Mouse (Mus musculus) common myeloid progenitor, adult 5-6 weeks (primary cell): ENCODE measurements around the gene Asnsd1. TPM values are rescaled to one million over a fixed set of nuclear protein-coding genes. Genes with fewer than 3 reads are reported as not detected.

Experiments used
- ATAC-seq: replicated peaks from 2 replicates; pipeline ENCODE4 v1.8.0; 2016; ENCODE audit warnings: low read depth, mild to moderate bottlenecking, moderate TSS enrichment, inconsistent platforms; ENCODE audit not compliant: poor library complexity, severe bottlenecking
- total RNA-seq: library from RNA; stranded (forward); fragments of 200-1000, 187-1606 nt; gene quantifications from 2 replicates; pipeline ENCODE4 v1.2.3, GENCODE M21; 2017

Gene Asnsd1
- total RNA-seq, 1 experiment from 2014 or later, result 84.4 TPM

DNA sequence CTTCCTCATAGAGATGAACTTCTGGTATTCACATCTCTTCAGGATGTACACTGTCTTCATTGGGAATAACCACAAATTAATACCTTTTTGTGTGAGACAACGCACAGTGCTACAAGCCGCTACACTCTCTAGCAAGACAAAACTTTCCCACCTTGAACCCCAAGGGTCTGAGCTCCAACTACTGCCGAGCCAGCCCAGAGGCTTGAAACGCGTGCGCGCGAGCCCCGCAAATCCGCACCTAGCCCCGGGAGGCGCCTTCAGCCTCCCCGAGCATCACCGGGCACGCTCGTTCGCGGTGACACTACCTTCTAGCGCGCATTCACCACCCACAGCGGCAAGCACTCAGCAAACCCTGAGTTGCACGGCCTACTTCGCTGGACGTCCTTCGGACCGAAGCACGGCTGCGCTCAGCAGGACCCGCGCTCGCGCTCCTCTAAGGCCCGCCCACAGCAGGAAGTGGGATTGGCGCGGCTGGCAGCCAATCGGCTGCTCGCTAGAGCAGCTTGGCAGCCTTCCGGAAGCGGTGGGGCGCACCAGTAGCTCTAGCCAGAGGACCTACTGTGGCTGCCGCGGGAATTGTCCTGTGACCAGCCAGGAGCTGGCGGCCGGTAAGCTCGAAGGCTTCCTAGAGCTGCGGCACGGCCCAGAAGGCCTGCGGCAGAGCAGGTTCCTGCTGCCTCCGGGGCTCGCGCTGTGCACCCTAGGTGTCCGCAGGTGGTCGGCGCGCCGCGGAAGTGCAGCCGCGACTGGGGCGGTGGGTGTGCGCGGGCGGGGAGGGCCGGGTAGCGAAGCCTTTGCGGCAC is 55.8 kb downstream of the Asnsd1 start, which contains the start of the genes Pms1, Ormdl1 and Gm28778:
Gene Pms1, minus strand, starts transcription at position 438 of the 803 bp plus-strand sequence.
Gene Ormdl1, plus strand, starts transcription at position 515 of the 803 bp plus-strand sequence.
Gene Gm28778, plus strand, starts transcription at position 531 of the 803 bp plus-strand sequence.
- ATAC-seq, result peak; percentile 98

Other genes with a start within 250 kb of the Asnsd1 start
- gene 1700019A02Rik, start 165.1 kb downstream of the Asnsd1 start, total RNA-seq, result not detected in 2 replicates
- gene Pms1, start 55.7 kb downstream of the Asnsd1 start, total RNA-seq, result 20.8 and 22.7 TPM in 2 replicates
- gene Ormdl1, start 55.7 kb downstream of the Asnsd1 start, total RNA-seq, result 30.7 and 33.5 TPM in 2 replicates
- gene Gm28778, start 55.6 kb downstream of the Asnsd1 start, total RNA-seq, result not detected in 2 replicates
- gene Osgepl1, start 39.1 kb downstream of the Asnsd1 start, total RNA-seq, result 12.5 and 18.7 TPM in 2 replicates
- gene Asdurf, start 133 bp downstream of the Asnsd1 start, total RNA-seq, result 168 and 381 TPM in 2 replicates
- not detected in 2 replicates for gene Gm28551, start 85 bp downstream of the Asnsd1 start, total RNA-seq